Mouse (Mus musculus): ENCODE measurements at regions not wholly inside any gene's neighbourhood (a gene's known extent, or its start where the extent isn't known, plus 50 kb on each side); places are given as distances from the start of the nearest gene placed in this dataset.

DNA sequence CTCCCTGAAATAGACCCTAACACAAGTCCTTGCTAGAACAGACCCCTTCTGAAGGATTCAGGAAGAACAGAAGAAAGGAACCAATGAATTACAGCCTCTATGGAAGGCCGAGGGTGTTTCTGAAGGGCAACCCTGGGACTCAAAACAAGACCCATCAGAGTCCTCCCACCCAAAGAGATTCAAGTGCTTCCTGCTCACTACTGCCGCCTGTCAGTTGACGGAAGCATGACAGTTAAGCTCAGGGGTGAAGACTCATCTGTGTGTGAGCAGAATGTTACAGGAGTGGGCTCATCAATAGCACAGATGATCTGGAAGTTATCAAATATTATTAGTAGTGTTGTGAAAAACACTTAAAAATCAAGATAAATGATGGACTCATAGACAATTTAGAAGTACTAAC is 411.9 kb upstream of the Slc35b3 start:
- TF ChIP-seq CTCF (IDR thresholded peaks at IDR 0.05; ENCODE audit: control insufficient read depth, insufficient read depth, insufficient replicate concordance, low read depth, low read length) (peak; percentile 56; the same call in 1 of the 2 replicates), POLR2A (IDR thresholded peaks at IDR 0.05; ENCODE audit: control insufficient read depth, low read depth, low read length) (no peak)

Data from testis, adult 2 months (tissue).